Mouse (Mus musculus) heart, postnatal 0 days (tissue): ENCODE data around the gene Cbx5.

Experiments used
- CTCF ChIP-seq: IDR thresholded peaks from 2 replicates; pipeline ENCODE4 v1.5.1; 2016; ENCODE audit warnings: antibody characterized with exemption, control low read depth, low read depth
- EP300 ChIP-seq: IDR thresholded peaks from 2 replicates; pipeline ENCODE4 v1.6.1; 2016; ENCODE audit warnings: antibody characterized with exemption, low read depth

GRCm38 (mm10) chr15:103264794-103265193 lies 25.2 kb upstream of the Cbx5 start:
- TF ChIP-seq CTCF: no peak
- TF ChIP-seq EP300: no peak
